Mouse (Mus musculus) CH12.LX (cell line): ENCODE data around the gene 1300017J02Rik. TPM values are rescaled to one million over a fixed set of nuclear protein-coding genes. Genes with fewer than 3 reads are reported as not detected.

Experiments used
- DNase-seq: peaks from one replicate; pipeline ENCODE4 v3.0.0-alpha.2; 2013; ENCODE audit errors: extremely low read depth
- H3K27ac ChIP-seq: 2 replicates; pipeline ENCODE4 v1.5.1; 2012; ENCODE audit warnings: low read depth, mild to moderate bottlenecking, control low read depth, moderate library complexity; ENCODE audit not compliant: insufficient read depth
- H3K27me3 ChIP-seq: replicated peaks from 2 replicates; pipeline ENCODE3; 2012; ENCODE audit warnings: inconsistent platforms
- H3K36me3 ChIP-seq, 2 experiments: replicated peaks in 1 of 2; 2 replicates each; pipeline versions ENCODE3 to v1.6.1; 2012; ENCODE audit warnings: inconsistent platforms in 1 of 2, low read length in 1 of 2, mild to moderate bottlenecking in 1 of 2, mixed read lengths in 1 of 2, moderate library complexity in 1 of 2; ENCODE audit not compliant: control insufficient read depth in 1 of 2, insufficient read depth in 1 of 2
- H3K4me1 ChIP-seq, 2 experiments: 2 replicates each; pipeline ENCODE4 v1.6.1; 2012; ENCODE audit warnings: inconsistent platforms in 1 of 2, moderate library complexity in 1 of 2; ENCODE audit not compliant: insufficient read depth in 2 of 2, control insufficient read depth in 1 of 2
- H3K4me2 ChIP-seq: 2 replicates; pipeline ENCODE4 v1.6.1; 2012; ENCODE audit warnings: low read depth, mild to moderate bottlenecking, control low read depth; ENCODE audit not compliant: poor library complexity, insufficient read depth, severe bottlenecking
- H3K4me3 ChIP-seq, 3 experiments: fragments of 150-350 bp in 1 of 3; sonication (generic) in 1 of 3; replicated peaks in 1 of 3; 2 replicates each; pipeline versions ENCODE3 to v1.5.1; 2011 to 2012; ENCODE audit warnings: low read depth in 2 of 3, low read length in 2 of 3, mild to moderate bottlenecking in 2 of 3, moderate library complexity in 2 of 3, control low read depth in 1 of 3, improper control_type of control experiment in 1 of 3, inconsistent platforms in 1 of 3, mixed read lengths in 1 of 3; ENCODE audit not compliant: poor library complexity in 1 of 3
- H3K79me2 ChIP-seq: replicated peaks from 2 replicates; pipeline ENCODE4 v1.6.1; 2012; ENCODE audit warnings: mild to moderate bottlenecking, moderate library complexity; ENCODE audit not compliant: control insufficient read depth, poor library complexity, insufficient read depth, severe bottlenecking; ENCODE audit errors: extremely low read depth
- H3K9ac ChIP-seq: 2 replicates; pipeline ENCODE4 v1.6.1; 2012; ENCODE audit warnings: low read depth, mild to moderate bottlenecking, control low read depth, moderate library complexity; ENCODE audit not compliant: insufficient read depth
- H3K9me3 ChIP-seq: replicated peaks from 2 replicates; pipeline ENCODE3; 2012; ENCODE audit warnings: low read length, inconsistent platforms, mixed read lengths
- CTCF ChIP-seq, 2 experiments: IDR thresholded peaks in 1 of 2; conservative IDR thresholded peaks in 1 of 2; 2 replicates each; pipeline ENCODE4 v1.5.1; 2011 to 2012; ENCODE audit warnings: low read depth in 2 of 2, low read length in 2 of 2, improper control_type of control experiment in 1 of 2, inconsistent platforms in 1 of 2, mild to moderate bottlenecking in 1 of 2, moderate library complexity in 1 of 2
- E2F4 ChIP-seq: IDR thresholded peaks from 2 replicates; pipeline ENCODE4 v1.6.1; 2011; ENCODE audit warnings: low read depth, low read length, improper control_type of control experiment; ENCODE audit not compliant: insufficient replicate concordance
- ELF1 ChIP-seq: IDR thresholded peaks from 2 replicates; pipeline ENCODE4 v1.6.1; 2014; ENCODE audit warnings: low read depth, mild to moderate bottlenecking, inconsistent platforms, low read length, improper control_type of control experiment
- EP300 ChIP-seq: IDR thresholded peaks from 2 replicates; pipeline ENCODE4 v1.6.1; 2011; ENCODE audit warnings: low read length, improper control_type of control experiment
- HCFC1 ChIP-seq: IDR thresholded peaks from 2 replicates; pipeline ENCODE4 v1.6.1; 2012; ENCODE audit warnings: low read depth, mild to moderate bottlenecking, inconsistent platforms, low read length, improper control_type of control experiment
- IRF4 ChIP-seq: IDR thresholded peaks from 2 replicates; pipeline ENCODE4 v1.6.1; 2014; ENCODE audit warnings: low read depth, mild to moderate bottlenecking, inconsistent platforms, low read length, improper control_type of control experiment
- JUND ChIP-seq: conservative IDR thresholded peaks from 2 replicates; pipeline ENCODE4 v1.6.1; 2011; ENCODE audit warnings: low read depth, low read length, improper control_type of control experiment
- MAX ChIP-seq: IDR thresholded peaks from 2 replicates; pipeline ENCODE4 v1.6.1; 2011; ENCODE audit warnings: low read length, improper control_type of control experiment
- MAZ ChIP-seq: IDR thresholded peaks from 2 replicates; pipeline ENCODE4 v1.6.1; 2012; ENCODE audit warnings: low read depth, mild to moderate bottlenecking, inconsistent platforms, low read length, improper control_type of control experiment, moderate library complexity
- MXI1 ChIP-seq: IDR thresholded peaks from 2 replicates; pipeline ENCODE4 v1.6.1; 2011; ENCODE audit warnings: mild to moderate bottlenecking, low read depth, low read length, improper control_type of control experiment
- MYC ChIP-seq: IDR thresholded peaks from 2 replicates; pipeline ENCODE4 v1.6.1; 2011; ENCODE audit warnings: low read depth, mild to moderate bottlenecking, improper control_type of control experiment, low read length
- NELFE ChIP-seq: IDR thresholded peaks from 2 replicates; pipeline ENCODE4 v1.6.1; 2011; ENCODE audit warnings: low read depth, low read length, improper control_type of control experiment
- NRF1 ChIP-seq: IDR thresholded peaks from 2 replicates; pipeline ENCODE4 v1.6.1; 2014; ENCODE audit warnings: low read depth, mild to moderate bottlenecking, inconsistent platforms, low read length, improper control_type of control experiment, moderate library complexity
- RAD21 ChIP-seq: IDR thresholded peaks from 2 replicates; pipeline ENCODE4 v1.6.1; 2011; ENCODE audit warnings: low read depth, mild to moderate bottlenecking, low read length, improper control_type of control experiment, moderate library complexity
- SMC3 ChIP-seq: IDR thresholded peaks from 2 replicates; pipeline ENCODE4 v1.6.1; 2011; ENCODE audit warnings: low read depth, low read length, improper control_type of control experiment
- TCF12 ChIP-seq: IDR thresholded peaks from 2 replicates; pipeline ENCODE4 v1.6.1; 2014; ENCODE audit warnings: low read depth, mild to moderate bottlenecking, inconsistent platforms, low read length, improper control_type of control experiment
- UBTF ChIP-seq: IDR thresholded peaks from 2 replicates; pipeline ENCODE4 v1.6.1; 2012; ENCODE audit warnings: low read depth, mild to moderate bottlenecking, inconsistent platforms, low read length, improper control_type of control experiment, moderate library complexity
- USF1 ChIP-seq: IDR thresholded peaks from 2 replicates; pipeline ENCODE4 v1.6.1; 2014; ENCODE audit warnings: low read depth, mild to moderate bottlenecking, inconsistent platforms, low read length, improper control_type of control experiment
- ZC3H11A ChIP-seq: IDR thresholded peaks from 2 replicates; pipeline ENCODE4 v1.6.1; 2012; ENCODE audit warnings: low read depth, mild to moderate bottlenecking, inconsistent platforms, low read length, improper control_type of control experiment
- ZKSCAN1 ChIP-seq: IDR thresholded peaks from 2 replicates; pipeline ENCODE4 v1.6.1; 2012; ENCODE audit warnings: low read depth, inconsistent platforms, low read length, improper control_type of control experiment, borderline replicate concordance
- ZMIZ1 ChIP-seq: IDR thresholded peaks from 2 replicates; pipeline ENCODE4 v1.6.1; 2012; ENCODE audit warnings: low read depth, mild to moderate bottlenecking, inconsistent platforms, low read length, improper control_type of control experiment
- ZNF384 ChIP-seq: IDR thresholded peaks from 2 replicates; pipeline ENCODE4 v1.6.1; 2012; ENCODE audit warnings: low read depth, low read length, improper control_type of control experiment, inconsistent platforms
- dilution Hi-C: fragments of 300-500 bp; cut with MboI; formaldehyde crosslinking; loops from 2 replicates; pipeline ENCODE4 v1.14.3; 2020; ENCODE audit warnings: low sequenced_read_pairs; ENCODE audit not compliant: extremely low pct_unique_long_range_greater_than_20kb, extremely low pct_ligation_motif_present
- in situ Hi-C: fragments of 300-500 bp; cut with MboI; formaldehyde crosslinking; loops from 3 replicates; pipeline ENCODE4 v1.14.3; 2019; ENCODE audit warnings: low sequenced_read_pairs, low pct_ligation_motif_present, low pct_unique_long_range_greater_than_20kb, mixed read lengths
- polyA plus RNA-seq: library from polyadenylated mRNA; unstranded; fragments of >175 nt; gene quantifications from 2 replicates; pipeline ENCODE4 v1.2.1, GENCODE M21; 2012; ENCODE audit warnings: low read depth; ENCODE audit not compliant: insufficient read length
- total RNA-seq, 2 experiments: library from RNA; depleted of rRNA; stranded (reverse); fragments of 300-350 nt in 1 of 2; fragments of >200 nt in 1 of 2; gene quantifications; 2 replicates each; pipeline ENCODE4 v1.2.3; 2012 to 2014

The 1300017J02Rik gene
- total and polyA plus RNA-seq, 3 experiments = 0.59 to 0.81 TPM; not detected in 1

GRCm38 (mm10) chr9:103302666-103303065 lies 2.2 kb downstream of the 1300017J02Rik start:
- peaks cover 0 to 20% of the 10 kb centered on the region in 2 experiments; a peak in 2 of 4 replicates for H3K4me1 ChIP-seq
- H3K9ac ChIP-seq = no peak overlapping the region
- H3K27me3 ChIP-seq = no peaks in the 10 kb centered on the region
- peaks cover 0 to 32% of the 10 kb centered on the region in 2 experiments for H3K36me3 ChIP-seq
- in situ Hi-C loops (no loop called here), dilution Hi-C loops (no loop called here)
- H3K79me2 ChIP-seq = peaks cover 19% of the 10 kb centered on the region
- no peak overlapping the region for H3K4me3 ChIP-seq
- peak; percentile 60 for DNase-seq
- H3K9me3 ChIP-seq = no peaks in the 10 kb centered on the region
- H3K27ac ChIP-seq = no peak overlapping the region
- TF ChIP-seq TCF12 (no peak), ZNF384 (no peak), MAX (no peak), MYC (no peak), ZC3H11A (0 out of 2 replicates have a peak, but pooled peaks have one; percentile 10), IRF4 (no peak), EP300 (no peak), SMC3 (peak; percentile 86), E2F4 (no peak), NELFE (no peak), ZMIZ1 (no peak), MAZ (no peak), NRF1 (no peak), UBTF (no peak), JUND (no peak), MXI1 (no peak), ZKSCAN1 (no peak), RAD21 (peak; percentile 90), HCFC1 (no peak), CTCF (conservative IDR thresholded peaks at IDR 0.05 in 1 of 2, IDR thresholded peaks at IDR 0.05 in 1 of 2; ENCODE audit: low read depth in 2 of 2, low read length in 2 of 2) (peak; percentile 74 to 88), ELF1 (no peak)
- H3K4me2 ChIP-seq = no peak overlapping the region

DNA sequence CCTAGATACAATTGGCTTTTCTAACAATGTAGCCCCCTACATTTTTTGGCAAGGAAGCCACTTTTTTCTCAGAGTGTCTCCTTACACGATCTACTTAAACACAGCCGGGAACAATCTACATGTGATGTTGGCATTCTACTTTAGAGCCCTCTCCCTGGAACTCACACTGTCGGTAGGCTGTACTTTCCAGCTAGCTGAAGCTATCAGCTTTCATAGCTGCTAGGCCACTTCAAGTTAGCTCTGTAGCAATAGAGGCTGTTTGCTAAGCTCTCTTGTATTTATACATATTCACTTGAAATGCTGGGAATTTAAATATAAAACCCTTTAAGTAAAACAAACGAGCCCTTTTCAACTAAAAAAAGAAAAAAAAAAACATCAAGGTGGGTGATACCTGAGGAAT lies 2.6 kb downstream of the 1300017J02Rik start:
- Histone ChIP-seq H3K27me3 (no peaks in the 10 kb centered on the region), H3K27ac (no peak overlapping the region), H3K4me1 (peaks cover 0 to 16% of the 10 kb centered on the region in 2 experiments; a peak in 2 of 4 replicates), H3K4me3 (no peak overlapping the region), H3K9me3 (no peaks in the 10 kb centered on the region), H3K4me2 (no peak overlapping the region), H3K36me3 (peaks cover 0 to 28% of the 10 kb centered on the region in 2 experiments), H3K9ac (no peak overlapping the region), H3K79me2 (peaks cover 16% of the 10 kb centered on the region)
- no peak for DNase-seq
- no peak for TF ChIP-seq E2F4
- TF ChIP-seq USF1 = no peak
- no peak for TF ChIP-seq CTCF (conservative IDR thresholded peaks at IDR 0.05 in 1 of 2, IDR thresholded peaks at IDR 0.05 in 1 of 2; ENCODE audit: low read depth in 2 of 2, low read length in 2 of 2)
- dilution Hi-C loops (no loop called here), in situ Hi-C loops (no loop called here)
